In the genomic region with DNA sequence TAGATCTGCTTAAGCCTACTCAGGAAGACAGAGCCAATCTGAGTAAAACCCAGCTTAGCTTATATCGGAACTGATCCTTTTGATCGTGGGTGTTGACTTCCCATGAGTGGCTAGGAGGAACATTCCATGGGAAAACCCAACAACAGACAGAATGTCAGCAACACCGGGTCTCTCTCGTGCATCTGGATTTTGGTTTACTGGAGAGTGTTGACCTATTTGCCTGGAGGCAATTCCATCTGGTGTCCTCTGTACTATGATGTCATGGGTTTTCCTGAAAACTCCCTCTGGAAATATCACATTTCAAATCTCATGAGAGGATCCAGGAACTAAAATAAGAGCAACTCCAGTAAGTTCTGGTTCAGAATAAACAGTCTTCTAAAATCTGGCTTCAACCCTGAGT, we compare ENCODE assay signal across 14 mouse cellular contexts.
DNase-seq lines count a peak whose midpoint lies in the region; ATAC-seq lines count a peak whose summit lies in the region.
"Had no signal": no experiment of that assay in that cellular context is flagged by ENCODE, and none has a peak within 500 bp of the region (broad histone marks: within the 10 kb centered on the region; RNA-seq: fewer than 3 reads in every experiment).

No protein-coding gene starts in this region.

- H3K4me3 ChIP-seq in hindbrain, embryonic 13.5 days = no peak overlapping the region
- H3K4me3 ChIP-seq: erythroblast, embryonic 14.5 days; liver, embryonic 13.5 days; midbrain, embryonic 10.5 days had no signal

- no peak overlapping the region for H3K4me2 ChIP-seq in hindbrain, embryonic 13.5 days
- H3K4me2 ChIP-seq: liver, embryonic 13.5 days had no signal

- no peaks in the 10 kb centered on the region for H3K27me3 ChIP-seq in hindbrain, embryonic 13.5 days
- H3K27me3 ChIP-seq: liver, embryonic 13.5 days had no signal

- peak; percentile 14 for DNase-seq in kidney, adult 9 months
- no peak for DNase-seq in kidney, postnatal 4 days
- DNase-seq in NIH3T3 (ENCODE audit: low read depth) = peak; percentile 34
- peak; percentile 22 for DNase-seq in embryo, embryonic 11 days
- DNase-seq in heart, postnatal 25 days (ENCODE audit: low spot score) = peak; percentile 19
- no peak for DNase-seq in urinary bladder, postnatal 10 days (ENCODE audit: low spot score)
- DNase-seq: cerebellum, postnatal 25 days; liver, embryonic 13.5 days; thymus, adult 2 months had no signal

- no peak for ATAC-seq in hindbrain, embryonic 13.5 days (ENCODE audit: low FRiP score)
- no peak for ATAC-seq in inflammation-experienced regulatory T-cells, adult 6 months
- ATAC-seq: intestine, postnatal 0 days had no signal

- no peaks in the 10 kb centered on the region for H3K9me3 ChIP-seq in hindbrain, embryonic 13.5 days
- H3K9me3 ChIP-seq: liver, embryonic 13.5 days; midbrain, embryonic 10.5 days had no signal

- peaks cover 11% of the 10 kb centered on the region for H3K4me1 ChIP-seq in hindbrain, embryonic 13.5 days (replicated peaks)
- H3K4me1 ChIP-seq: liver, embryonic 13.5 days; midbrain, embryonic 10.5 days had no signal

- 77% methylated on average over 4 of the region's 4 CpGs for WGBS in hindbrain, embryonic 13.5 days

- no peak overlapping the region for H3K9ac ChIP-seq in hindbrain, embryonic 13.5 days
- H3K9ac ChIP-seq: liver, embryonic 13.5 days had no signal

- intact Hi-C loops in heart, postnatal 25 days (cut with DNase I) = loop anchor here (5.0 kb wide), 2 partner anchors 33 to 62 kb away; no protein-coding TSS in a partner anchor

- no peak overlapping the region for H3K27ac ChIP-seq in hindbrain, embryonic 13.5 days
- H3K27ac ChIP-seq: liver, embryonic 13.5 days; midbrain, embryonic 10.5 days had no signal

- no peaks in the 10 kb centered on the region for H3K36me3 ChIP-seq in hindbrain, embryonic 13.5 days
- H3K36me3 ChIP-seq: liver, embryonic 13.5 days; midbrain, embryonic 10.5 days had no signal

Comparison
In these comparisons a context has a peak if more than half of its experiments do, and no peak if none do; other contexts are left out.
1. DNase-seq: peak in kidney, adult 9 months (single experiment), NIH3T3 (single experiment), embryo, embryonic 11 days (single experiment) and heart, postnatal 25 days (single experiment); none in kidney, postnatal 4 days (0 of 2) and urinary bladder, postnatal 10 days (single experiment).